Mouse (Mus musculus) right cerebral cortex, postnatal 10 days (tissue): ENCODE results near the gene Gpc3.
"Not testable (repeated sequence)": the region's sequence is repeated elsewhere in the genome, so short reads cannot be mapped to it uniquely, and the experiment has no call there.

Source experiments
- DNase-seq, 2 experiments: peaks; one replicate each; pipeline ENCODE4 v3.0.0; 2021; ENCODE audit warnings: low spot score in 2 of 2

The Gpc3 gene

GRCm38 (mm10) chrX:52412936-52413335 lies 200.8 kb downstream of the Gpc3 start:
- no peak for DNase-seq

GRCm38 (mm10) chrX:52401188-52401587 lies 212.6 kb downstream of the Gpc3 start:
- no peak for DNase-seq

GRCm38 (mm10) chrX:52375129-52375528 lies 238.6 kb downstream of the Gpc3 start:
- DNase-seq, result no peak

GRCm38 (mm10) chrX:52374209-52374608 lies 239.5 kb downstream of the Gpc3 start:
- DNase-seq, result no peak

- DNase-seq, result no peak
Observed at GRCm38 (mm10) chrX:52372436-52372835, 241.3 kb downstream of the Gpc3 start.

GRCm38 (mm10) chrX:52369938-52370758 lies 243.6 kb downstream of the Gpc3 start:
- peak in 1 of 2 experiments; percentile 25 for DNase-seq

- DNase-seq, result no peak
Observed at GRCm38 (mm10) chrX:52369304-52369937, 244.3 kb downstream of the Gpc3 start.

- no peak for DNase-seq
Observed at GRCm38 (mm10) chrX:52366826-52367225, 246.9 kb downstream of the Gpc3 start.

- DNase-seq, result no peak
Observed at GRCm38 (mm10) chrX:52365790-52366189, 248.0 kb downstream of the Gpc3 start.

- no peak for DNase-seq
Observed at GRCm38 (mm10) chrX:52362241-52363011, 251.3 kb downstream of the Gpc3 start.

GRCm38 (mm10) chrX:52352981-52353380 lies 260.8 kb downstream of the Gpc3 start:
- no peak for DNase-seq

- not testable (repeated sequence) for DNase-seq
Observed at GRCm38 (mm10) chrX:52350631-52351030, 263.1 kb downstream of the Gpc3 start.

- no peak for DNase-seq
Observed at GRCm38 (mm10) chrX:52348773-52349172, 265.0 kb downstream of the Gpc3 start.

GRCm38 (mm10) chrX:52344018-52344417 lies 269.7 kb downstream of the Gpc3 start:
- no peak for DNase-seq

GRCm38 (mm10) chrX:52340251-52340650 lies 273.5 kb downstream of the Gpc3 start:
- DNase-seq, result no peak

GRCm38 (mm10) chrX:52321791-52322190 lies 292.0 kb downstream of the Gpc3 start:
- DNase-seq, result no peak

- DNase-seq, result no peak
Observed at GRCm38 (mm10) chrX:52320653-52321052, 293.1 kb downstream of the Gpc3 start.

- no peak for DNase-seq
Observed at GRCm38 (mm10) chrX:52310976-52311375, 302.8 kb downstream of the Gpc3 start.

- DNase-seq, result no peak
Observed at GRCm38 (mm10) chrX:52305226-52305625, 308.5 kb downstream of the Gpc3 start.

- DNase-seq, result no peak
Observed at GRCm38 (mm10) chrX:52288792-52289191, 325.0 kb downstream of the Gpc3 start.

- DNase-seq, result no peak
Observed at GRCm38 (mm10) chrX:52287944-52288343, 325.8 kb downstream of the Gpc3 start.

GRCm38 (mm10) chrX:52282070-52282469 lies 331.7 kb downstream of the Gpc3 start:
- DNase-seq, result no peak
